Mouse (Mus musculus): ENCODE data around the gene Ambp. TPM values are rescaled to one million over a fixed set of nuclear protein-coding genes. Genes with fewer than 3 reads are reported as not detected.

Ambp gene
- 0.44 and 0.69 TPM in 2 replicates for polyA plus RNA-seq (2014; fragmentation: Nextera tagmentation; extraction: Ambion mirVana)

- 70% methylated on average over 5 of the region's 5 CpGs for WGBS
- Histone ChIP-seq H3K27me3 (ENCODE audit: control insufficient read depth, insufficient read depth, low read length) (no peaks in the 10 kb centered on the region), H3K4me3 (ENCODE audit: low read depth, low read length) (no peak within 1 kb of the TSS)
Measured at GRCm38 (mm10) chr4:63154699-63155098, at the start of gene Ambp. Ambp (minus strand) TSS chr4:63154799.

GRCm38 (mm10) chr4:63203874-63204273, 49.3 kb upstream of the Ambp start:
- Histone ChIP-seq H3K9me3 (ENCODE audit: control insufficient read depth, low read length) (no peaks in the 10 kb centered on the region), H3K4me2 (ENCODE audit: low read depth, severe bottlenecking) (no peak overlapping the region), H3K27me3 (ENCODE audit: control insufficient read depth, insufficient read depth, low read length) (no peaks in the 10 kb centered on the region), H3K27ac (replicated peaks; ENCODE audit: low read depth, low read length) (no peak overlapping the region), H3K4me1 (ENCODE audit: control insufficient read depth, insufficient read depth, low read length) (no peaks in the 10 kb centered on the region), H3K9ac (ENCODE audit: low read length) (no peak overlapping the region), H3K36me3 (ENCODE audit: control insufficient read depth, insufficient read depth, low read length) (no peaks in the 10 kb centered on the region), H3K4me3 (ENCODE audit: low read depth, low read length) (no peak overlapping the region)
- 88% methylated on average over 7 of the region's 7 CpGs for WGBS
- DNase-seq (ENCODE audit: low spot score) (no peak), ATAC-seq (ENCODE audit: insufficient number of reproducible peaks, low FRiP score, low TSS enrichment, low read depth) (no peak)

More at GRCm38 (mm10) chr4:63154699-63155098, at the start of gene Ambp:
- Histone ChIP-seq H3K9me3 (ENCODE audit: control insufficient read depth, low read length) (no peaks in the 10 kb centered on the region), H3K36me3 (ENCODE audit: control insufficient read depth, insufficient read depth, low read length) (no peaks in the 10 kb centered on the region), H3K4me2 (ENCODE audit: low read depth, severe bottlenecking) (no peak within 1 kb of the TSS), H3K4me1 (ENCODE audit: control insufficient read depth, insufficient read depth, low read length) (no peaks in the 10 kb centered on the region), H3K9ac (ENCODE audit: low read length) (no peak within 1 kb of the TSS), H3K27ac (replicated peaks; ENCODE audit: low read depth, low read length) (no peak within 1 kb of the TSS)
- ATAC-seq (ENCODE audit: insufficient number of reproducible peaks, low FRiP score, low TSS enrichment, low read depth) (no peak), DNase-seq (ENCODE audit: low spot score) (no peak)

DNA sequence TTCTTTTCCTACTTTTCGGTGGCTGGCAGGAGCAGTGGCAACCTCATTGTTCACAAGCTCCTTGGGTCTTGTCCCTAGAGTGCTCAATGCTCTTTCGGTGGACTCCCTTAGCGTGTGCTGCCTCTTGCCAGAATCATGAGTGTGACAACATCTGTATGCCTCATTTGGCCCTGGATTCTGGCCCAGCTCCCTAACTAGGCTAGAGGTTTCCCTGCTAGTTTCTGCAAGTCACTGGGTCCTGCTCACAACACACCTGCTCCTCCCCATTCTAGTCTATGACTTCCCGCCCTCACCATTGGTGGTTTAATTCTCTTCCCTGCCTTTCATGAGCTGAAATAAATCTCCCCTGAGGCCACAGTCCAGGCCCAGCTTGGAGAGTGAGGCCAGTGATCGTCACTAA, 44.8 kb upstream of the Ambp start:
- Histone ChIP-seq H3K27ac (replicated peaks; ENCODE audit: low read depth, low read length) (no peak overlapping the region), H3K27me3 (ENCODE audit: control insufficient read depth, insufficient read depth, low read length) (no peaks in the 10 kb centered on the region), H3K9ac (ENCODE audit: low read length) (no peak overlapping the region), H3K4me1 (ENCODE audit: control insufficient read depth, insufficient read depth, low read length) (no peaks in the 10 kb centered on the region), H3K4me3 (ENCODE audit: low read depth, low read length) (no peak overlapping the region), H3K36me3 (ENCODE audit: control insufficient read depth, insufficient read depth, low read length) (no peaks in the 10 kb centered on the region), H3K4me2 (ENCODE audit: low read depth, severe bottlenecking) (no peak overlapping the region), H3K9me3 (ENCODE audit: control insufficient read depth, low read length) (no peaks in the 10 kb centered on the region)
- ATAC-seq (ENCODE audit: insufficient number of reproducible peaks, low FRiP score, low TSS enrichment, low read depth) (no peak), DNase-seq (ENCODE audit: low spot score) (no peak)
- WGBS: 86% methylated on average over 5 of the region's 5 CpGs

DNA sequence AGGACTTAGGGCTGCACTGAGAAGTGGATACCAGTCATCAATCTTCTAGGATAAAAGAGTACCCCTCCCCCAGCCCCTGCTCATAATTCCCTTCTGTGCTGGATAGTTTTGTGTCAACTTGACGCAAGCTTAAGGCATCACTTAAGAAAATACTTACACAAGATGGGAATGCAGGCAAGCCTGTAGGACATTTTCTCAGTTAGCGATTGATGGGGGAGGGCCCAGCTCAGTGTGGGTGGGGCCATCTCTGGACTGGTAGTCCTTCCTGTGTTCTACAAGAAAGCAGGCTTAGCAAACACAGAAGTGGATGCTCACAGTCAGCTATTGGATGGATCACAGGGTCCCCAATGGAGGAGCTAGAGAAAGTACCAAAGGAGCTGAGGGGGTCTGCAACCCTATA, 39.8 kb upstream of the Ambp start:
- no peak overlapping the region for H3K27ac ChIP-seq (replicated peaks; ENCODE audit: low read depth, low read length)
- no peaks in the 10 kb centered on the region for H3K27me3 ChIP-seq (ENCODE audit: control insufficient read depth, insufficient read depth, low read length)
- ATAC-seq (ENCODE audit: insufficient number of reproducible peaks, low FRiP score, low TSS enrichment, low read depth) (no peak), DNase-seq (ENCODE audit: low spot score) (no peak)
- H3K9ac ChIP-seq (ENCODE audit: low read length): no peak overlapping the region
- 83% methylated on average over 2 of the region's 2 CpGs for WGBS
- H3K4me1 ChIP-seq (ENCODE audit: control insufficient read depth, insufficient read depth, low read length): no peaks in the 10 kb centered on the region
- no peaks in the 10 kb centered on the region for H3K36me3 ChIP-seq (ENCODE audit: control insufficient read depth, insufficient read depth, low read length)
- H3K4me2 ChIP-seq (ENCODE audit: low read depth, severe bottlenecking): no peak overlapping the region
- H3K9me3 ChIP-seq (ENCODE audit: control insufficient read depth, low read length): no peaks in the 10 kb centered on the region
- no peak overlapping the region for H3K4me3 ChIP-seq (ENCODE audit: low read depth, low read length)

DNA sequence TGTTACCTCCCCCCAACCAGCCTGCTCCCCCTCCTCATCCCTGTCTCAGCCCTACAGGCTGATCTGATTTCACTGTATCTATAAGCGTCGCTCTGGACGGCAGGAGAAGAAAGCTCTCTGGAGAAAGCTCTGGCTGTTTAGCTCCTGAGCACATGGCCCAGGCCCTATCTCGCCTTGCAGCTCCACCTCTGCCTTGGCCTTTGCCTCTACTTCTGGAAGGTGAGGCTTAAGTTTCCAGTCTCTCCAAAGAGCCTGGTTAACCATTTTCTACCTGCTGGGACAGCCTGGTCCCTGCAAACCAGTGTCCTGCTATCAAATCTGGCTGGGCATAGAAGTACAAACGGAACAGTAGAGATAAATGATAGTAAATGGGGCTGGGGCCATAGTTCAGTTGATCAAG, 37.0 kb upstream of the Ambp start:
- WGBS: 65% methylated on average over 5 of the region's 5 CpGs
- no peaks in the 10 kb centered on the region for H3K9me3 ChIP-seq (ENCODE audit: control insufficient read depth, low read length)
- H3K9ac ChIP-seq (ENCODE audit: low read length): no peak overlapping the region
- DNase-seq (ENCODE audit: low spot score): no peak
- H3K36me3 ChIP-seq (ENCODE audit: control insufficient read depth, insufficient read depth, low read length): no peaks in the 10 kb centered on the region
- no peak overlapping the region for H3K27ac ChIP-seq (replicated peaks; ENCODE audit: low read depth, low read length)
- H3K4me3 ChIP-seq (ENCODE audit: low read depth, low read length): no peak overlapping the region
- no peak overlapping the region for H3K4me2 ChIP-seq (ENCODE audit: low read depth, severe bottlenecking)
- no peak for ATAC-seq (ENCODE audit: insufficient number of reproducible peaks, low FRiP score, low TSS enrichment, low read depth)
- H3K27me3 ChIP-seq (ENCODE audit: control insufficient read depth, insufficient read depth, low read length): no peaks in the 10 kb centered on the region
- H3K4me1 ChIP-seq (ENCODE audit: control insufficient read depth, insufficient read depth, low read length): no peaks in the 10 kb centered on the region

GRCm38 (mm10) chr4:63186281-63186870, 31.8 kb upstream of the Ambp start:
- 67% methylated on average over 21 of the region's 21 CpGs for WGBS
- DNase-seq (ENCODE audit: low spot score): peak; percentile 49
- ATAC-seq (ENCODE audit: insufficient number of reproducible peaks, low FRiP score, low TSS enrichment, low read depth): peak; percentile 73

GRCm38 (mm10) chr4:63181556-63181955, 27.0 kb upstream of the Ambp start:
- Histone ChIP-seq H3K27ac (replicated peaks; ENCODE audit: low read depth, low read length) (no peak overlapping the region), H3K4me2 (ENCODE audit: low read depth, severe bottlenecking) (no peak overlapping the region), H3K4me3 (ENCODE audit: low read depth, low read length) (no peak overlapping the region), H3K4me1 (ENCODE audit: control insufficient read depth, insufficient read depth, low read length) (no peaks in the 10 kb centered on the region), H3K9me3 (ENCODE audit: control insufficient read depth, low read length) (no peaks in the 10 kb centered on the region), H3K36me3 (ENCODE audit: control insufficient read depth, insufficient read depth, low read length) (no peaks in the 10 kb centered on the region), H3K27me3 (ENCODE audit: control insufficient read depth, insufficient read depth, low read length) (no peaks in the 10 kb centered on the region), H3K9ac (ENCODE audit: low read length) (no peak overlapping the region)
- 10% methylated on average over 5 of the region's 5 CpGs for WGBS
- peak; percentile 79; the same call in 1 of the 2 replicates for ATAC-seq (ENCODE audit: insufficient number of reproducible peaks, low FRiP score, low TSS enrichment, low read depth)
- peak; percentile 82 for DNase-seq (ENCODE audit: low spot score)

More at GRCm38 (mm10) chr4:63186281-63186870, 31.8 kb upstream of the Ambp start:
- H3K4me3 ChIP-seq (ENCODE audit: low read depth, low read length): no peak overlapping the region
- H3K36me3 ChIP-seq (ENCODE audit: control insufficient read depth, insufficient read depth, low read length): no peaks in the 10 kb centered on the region
- no peak overlapping the region for H3K9ac ChIP-seq (ENCODE audit: low read length)
- H3K27me3 ChIP-seq (ENCODE audit: control insufficient read depth, insufficient read depth, low read length): no peaks in the 10 kb centered on the region
- no peak overlapping the region for H3K4me2 ChIP-seq (ENCODE audit: low read depth, severe bottlenecking)
- H3K9me3 ChIP-seq (ENCODE audit: control insufficient read depth, low read length): no peaks in the 10 kb centered on the region
- H3K4me1 ChIP-seq (ENCODE audit: control insufficient read depth, insufficient read depth, low read length): no peaks in the 10 kb centered on the region
- peak overlapping the region; percentile 32; the same call in 1 of the 2 replicates for H3K27ac ChIP-seq (replicated peaks; ENCODE audit: low read depth, low read length)

GRCm38 (mm10) chr4:63171969-63172685, 17.5 kb upstream of the Ambp start, which contains the start of gene Kif12:
Kif12 (minus strand) TSS chr4:63172131.
- Histone ChIP-seq H3K4me2 (ENCODE audit: low read depth, severe bottlenecking) (no peak within 1 kb of the TSS), H3K27me3 (ENCODE audit: control insufficient read depth, insufficient read depth, low read length) (peaks cover 16% of the 10 kb centered on the region; the same call in 1 of the 2 replicates), H3K9me3 (ENCODE audit: control insufficient read depth, low read length) (no peaks in the 10 kb centered on the region), H3K9ac (ENCODE audit: low read length) (no peak within 1 kb of the TSS), H3K4me3 (ENCODE audit: low read depth, low read length) (no peak within 1 kb of the TSS), H3K36me3 (ENCODE audit: control insufficient read depth, insufficient read depth, low read length) (no peaks in the 10 kb centered on the region), H3K4me1 (ENCODE audit: control insufficient read depth, insufficient read depth, low read length) (no peaks in the 10 kb centered on the region), H3K27ac (replicated peaks; ENCODE audit: low read depth, low read length) (no peak within 1 kb of the TSS)
- no peak for DNase-seq (ENCODE audit: low spot score)
- ATAC-seq (ENCODE audit: insufficient number of reproducible peaks, low FRiP score, low TSS enrichment, low read depth): no peak
- 78% methylated on average over 4 of the region's 4 CpGs for WGBS
